Mouse (Mus musculus) adrenal gland, adult (tissue): Measurements from ENCODE around the gene Ankrd23.

ENCODE experiments used
- DNase-seq, 2 experiments: peaks; one replicate each; pipeline ENCODE4 v3.0.0; 2022 to 2023; ENCODE audit warnings: low spot score in 1 of 2; ENCODE audit not compliant: inconsistent age in 2 of 2

The Ankrd23 gene

GRCm38 (mm10) chr1:36524058-36524457, 12.6 kb downstream of the Ankrd23 start:
- no peak for DNase-seq

DNA sequence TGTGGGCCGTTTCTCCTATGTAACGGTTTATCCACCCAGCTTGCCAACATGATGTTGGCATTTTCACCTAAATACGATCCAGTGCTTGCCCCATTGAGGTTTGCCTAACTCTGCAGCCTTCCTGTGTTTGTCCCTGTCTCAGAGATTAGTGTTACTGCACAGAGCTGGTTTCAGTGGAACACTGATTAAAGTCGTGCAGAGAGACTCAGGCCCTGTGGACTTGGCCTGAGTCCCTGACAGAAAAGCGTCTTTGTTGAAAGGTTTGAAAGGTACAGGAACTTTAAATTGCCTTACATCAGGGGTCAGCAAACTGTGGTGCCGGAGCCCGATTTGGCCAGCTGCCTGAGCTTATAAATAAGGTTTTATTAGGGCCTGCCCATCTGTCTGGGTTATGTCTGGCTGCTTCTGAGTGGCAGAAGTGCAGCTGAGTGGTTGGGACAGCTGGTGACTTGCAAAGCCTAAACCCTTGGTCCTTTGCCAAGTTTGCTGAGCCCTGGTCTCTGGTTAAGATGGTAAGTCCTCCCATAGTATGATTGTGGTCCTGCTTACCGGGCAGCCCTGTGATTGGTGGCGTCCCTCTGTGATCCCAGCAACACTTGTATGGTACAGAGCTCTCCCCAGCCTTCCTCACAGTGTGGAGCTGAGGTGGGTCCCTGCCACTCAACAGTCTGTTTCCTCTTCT, 13.2 kb downstream of the Ankrd23 start:
- no peak for DNase-seq

- DNase-seq: no peak
Observed at GRCm38 (mm10) chr1:36522210-36522609, 14.5 kb downstream of the Ankrd23 start.

GRCm38 (mm10) chr1:36519626-36520025, 17.1 kb downstream of the Ankrd23 start:
- DNase-seq: no peak

GRCm38 (mm10) chr1:36518259-36518658, 18.4 kb downstream of the Ankrd23 start:
- DNase-seq: no peak

GRCm38 (mm10) chr1:36513718-36514117, 23.0 kb downstream of the Ankrd23 start:
- peak in 1 of 2 experiments; percentile 70 for DNase-seq

- peak in 1 of 2 experiments; percentile 69 for DNase-seq
Observed at GRCm38 (mm10) chr1:36513310-36513709, 23.4 kb downstream of the Ankrd23 start.

DNA sequence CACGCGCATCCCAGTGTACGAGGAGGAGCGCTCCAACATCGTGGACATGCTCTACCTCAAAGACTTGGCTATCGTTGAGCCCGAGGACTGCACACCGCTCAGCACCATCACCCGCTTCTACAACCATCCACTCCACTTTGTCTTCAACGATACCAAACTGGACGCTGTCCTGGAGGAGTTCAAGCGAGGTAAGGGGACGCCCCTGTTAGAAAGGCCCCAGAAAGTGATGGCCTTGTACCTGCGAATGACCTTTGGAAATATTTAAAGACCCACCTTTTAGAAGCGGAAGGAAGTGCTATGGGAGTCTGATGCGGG, 23.8 kb downstream of the Ankrd23 start:
- DNase-seq: no peak

DNA sequence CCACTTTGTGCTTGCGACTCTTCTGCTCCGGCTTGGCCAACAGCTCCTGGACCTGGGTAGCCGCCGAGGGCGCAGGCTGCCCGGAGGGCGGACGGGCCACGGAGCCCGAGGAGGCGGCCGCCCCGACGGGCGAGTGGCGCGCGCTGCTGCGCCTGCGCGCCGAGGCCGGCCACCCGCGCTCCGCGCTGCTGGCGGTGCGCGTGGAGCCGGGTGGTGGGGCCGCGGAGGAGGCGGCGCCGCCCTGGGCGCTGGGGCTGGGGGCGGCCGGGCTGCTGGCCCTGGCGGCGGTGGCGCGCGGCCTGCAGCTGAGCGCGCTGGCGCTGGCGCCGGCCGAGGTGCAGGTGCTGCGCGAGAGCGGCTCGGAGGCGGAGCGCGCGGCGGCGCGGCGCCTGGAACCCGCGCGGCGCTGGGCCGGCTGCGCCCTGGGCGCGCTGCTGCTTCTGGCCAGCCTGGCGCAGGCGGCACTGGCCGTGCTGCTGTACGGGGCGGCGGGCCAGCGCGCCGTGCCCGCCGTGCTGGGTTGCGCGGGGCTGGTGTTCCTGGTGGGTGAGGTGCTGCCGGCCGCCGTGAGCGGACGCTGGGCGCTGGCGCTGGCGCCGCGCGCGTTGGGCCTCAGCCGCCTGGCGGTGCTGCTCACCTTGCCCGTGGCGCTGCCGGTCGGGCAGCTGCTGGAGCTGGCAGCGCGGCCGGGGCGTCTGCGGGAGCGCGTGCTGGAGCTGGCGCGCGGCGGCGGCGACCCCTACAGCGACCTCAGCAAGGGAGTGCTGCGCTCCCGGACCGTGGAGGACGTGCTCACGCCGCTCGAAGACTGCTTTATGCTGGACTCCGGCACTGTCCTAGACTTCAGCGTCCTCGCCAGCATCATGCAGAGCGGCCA, 24.4 kb downstream of the Ankrd23 start:
- peak; percentile 64 to 83 for DNase-seq

GRCm38 (mm10) chr1:36511289-36512021, 25.2 kb downstream of the Ankrd23 start, which contains the start of gene Cnnm3:
Gene Cnnm3, plus strand, starts transcription at chr1:36511867.
- DNase-seq: peak; percentile 99 to 100

DNA sequence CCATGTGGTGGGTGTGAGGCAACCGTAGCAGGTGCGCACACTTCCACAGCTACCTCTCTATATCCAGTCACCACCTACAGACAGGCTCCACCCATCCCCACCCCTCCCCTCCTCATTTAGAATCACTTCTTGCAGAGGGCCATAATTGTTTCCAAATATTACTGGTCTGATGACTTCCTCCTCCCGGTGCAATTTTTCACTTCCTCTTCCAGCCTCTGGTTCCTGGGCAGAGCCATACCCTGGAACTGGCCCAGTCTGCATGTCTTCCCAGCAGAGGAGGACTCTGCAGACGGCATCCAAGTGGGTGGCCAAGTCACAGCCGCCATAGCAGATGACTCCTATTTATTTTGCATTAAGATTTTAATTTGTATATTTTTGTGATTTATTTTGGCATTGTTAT, 28.4 kb downstream of the Ankrd23 start:
- no peak for DNase-seq

GRCm38 (mm10) chr1:36501261-36501660, 35.4 kb downstream of the Ankrd23 start:
- peak; percentile 51 to 90 for DNase-seq

DNA sequence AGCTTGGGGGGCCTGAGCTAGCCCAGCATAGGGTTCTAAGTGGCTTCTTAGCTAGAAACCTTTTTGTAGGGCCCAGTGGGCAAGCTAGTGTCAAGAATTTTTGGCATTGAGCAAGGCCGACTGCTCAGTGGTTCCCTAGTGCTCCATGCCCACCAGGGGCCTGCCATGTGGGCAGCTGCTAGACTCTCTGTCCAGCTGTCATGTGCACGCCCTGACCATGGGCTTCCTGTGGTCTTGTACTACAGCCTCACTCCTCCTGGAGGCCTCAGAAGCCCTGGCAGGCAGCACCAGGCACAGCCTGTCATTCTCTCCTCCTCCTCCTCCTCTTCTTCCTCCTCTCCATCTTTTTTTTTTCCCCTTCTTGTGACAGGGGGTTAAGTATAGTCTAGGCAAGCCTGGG, 39.4 kb downstream of the Ankrd23 start:
- DNase-seq: no peak

DNA sequence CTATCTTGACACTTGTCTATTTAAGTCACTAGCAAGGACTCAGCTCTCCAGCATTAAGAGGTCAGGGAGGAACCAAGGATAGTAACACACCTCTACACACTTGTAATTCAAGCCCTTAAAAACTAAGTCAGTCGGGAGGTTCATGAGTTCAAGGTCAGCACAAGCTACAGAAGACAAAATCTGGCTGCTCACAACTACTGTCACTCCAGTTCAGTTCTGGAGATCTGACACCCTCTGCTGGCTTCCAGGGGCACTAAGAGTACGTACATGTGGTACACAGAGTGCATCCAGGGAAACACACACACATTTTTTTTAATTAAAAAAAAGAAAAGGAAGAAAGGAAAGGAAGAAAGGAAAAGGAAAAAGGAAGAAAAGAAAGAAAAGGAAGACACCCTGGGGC, 40.0 kb downstream of the Ankrd23 start:
- DNase-seq: peak in 1 of 2 experiments; percentile 64

- DNase-seq: no peak
Observed at GRCm38 (mm10) chr1:36493299-36493698, 43.4 kb downstream of the Ankrd23 start.

DNA sequence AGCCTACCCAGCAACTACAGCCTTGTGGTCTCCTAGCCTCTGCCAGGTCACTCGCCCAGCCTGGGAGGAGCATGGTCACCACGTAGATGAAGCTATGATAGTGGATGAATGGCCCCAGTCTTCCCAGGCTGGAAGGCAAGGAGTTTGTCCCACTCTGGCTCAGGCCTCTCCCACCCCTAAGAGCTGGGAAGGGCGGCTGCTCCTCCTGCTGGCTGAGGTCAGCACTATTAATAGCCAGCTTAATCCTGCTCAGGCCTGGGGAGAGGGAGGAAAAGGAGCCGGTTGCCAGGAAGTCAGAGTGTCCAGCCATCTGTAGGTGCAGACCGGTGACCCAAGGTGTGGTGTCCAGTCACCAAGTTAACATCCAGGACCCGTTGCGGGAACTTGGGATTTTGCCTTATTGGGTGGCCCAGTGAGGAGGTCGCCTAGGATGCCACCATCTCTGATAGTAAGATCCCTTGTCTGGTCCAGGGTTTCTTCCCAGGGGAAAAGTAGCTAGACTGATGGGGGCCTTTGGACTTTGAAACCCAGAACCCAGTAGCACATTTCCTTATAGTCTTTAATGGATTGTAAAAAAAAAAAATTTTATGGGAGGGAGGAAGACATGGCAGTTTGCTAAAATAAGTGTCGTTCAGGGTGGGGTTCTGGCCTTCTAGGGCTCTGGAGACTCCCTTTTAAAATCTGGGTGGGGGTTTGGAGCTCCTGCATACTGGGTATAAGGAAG, 44.1 kb downstream of the Ankrd23 start:
- DNase-seq: peak; percentile 39 to 70

DNA sequence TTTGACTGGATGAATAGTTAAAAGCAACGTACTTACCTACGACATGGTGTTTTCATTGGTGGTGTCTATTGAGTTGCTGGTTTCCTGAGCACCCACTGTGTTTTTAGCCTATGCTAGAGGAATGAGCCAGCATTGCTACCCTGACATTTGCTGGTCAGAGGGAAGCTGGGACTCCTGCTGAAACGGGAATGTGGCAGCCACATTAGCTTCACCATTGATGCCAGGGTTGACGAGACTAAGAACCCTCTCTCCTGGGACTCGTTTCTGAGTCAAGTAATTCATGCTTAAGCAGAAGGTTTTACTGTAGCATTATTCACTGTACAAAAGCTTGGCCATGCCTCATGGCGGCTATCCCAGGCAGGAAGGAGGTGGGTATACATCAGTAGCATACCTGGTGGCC, 47.0 kb downstream of the Ankrd23 start:
- DNase-seq: no peak

- DNase-seq: no peak
Observed at GRCm38 (mm10) chr1:36487111-36487510, 49.6 kb downstream of the Ankrd23 start.

GRCm38 (mm10) chr1:36485080-36485479, 51.6 kb downstream of the Ankrd23 start:
- no peak for DNase-seq

DNA sequence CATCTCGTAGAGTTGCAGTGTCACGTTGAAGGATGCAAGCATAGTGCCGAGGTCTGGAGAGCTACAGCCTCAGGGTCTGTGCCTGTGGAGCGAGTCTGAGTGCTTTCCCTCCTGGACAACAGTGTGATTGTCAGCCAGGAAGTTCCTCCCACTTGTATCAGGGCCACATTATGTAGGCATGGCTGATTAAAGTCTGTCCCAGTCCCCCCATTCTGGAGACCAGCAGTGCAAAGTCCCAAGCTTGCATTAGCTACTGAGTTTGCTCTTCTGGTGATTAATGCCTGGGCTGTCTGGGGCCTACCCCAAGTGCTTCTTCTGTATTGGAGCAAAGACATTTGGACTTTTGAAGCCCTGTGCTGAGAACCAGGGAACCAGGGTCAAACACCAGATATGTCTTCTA, 52.9 kb downstream of the Ankrd23 start:
- DNase-seq: no peak
